Mouse (Mus musculus) heart, adult 18-20 months (tissue): ENCODE measurements around the gene Prrc2b. TPM values are rescaled to one million over a fixed set of nuclear protein-coding genes. Genes with fewer than 3 reads are reported as not detected.
A peak's percentile ranks its signal among the peaks of the same experiment; 100 is the strongest.

ENCODE experiments used
- DNase-seq, 2 experiments: peaks; one replicate each; pipeline ENCODE4 v3.0.0; 2021 to 2022; ENCODE audit warnings: mixed read lengths in 1 of 2
- total RNA-seq, 2 experiments: library from RNA; stranded (reverse); gene quantifications; 2 replicates each; pipeline ENCODE4 v1.2.3; 2021

The Prrc2b gene
- total RNA-seq, 2 experiments from 2014 or later = 83.5 to 86.2 TPM

GRCm38 (mm10) chr2:32162102-32162501, 11.2 kb downstream of the Prrc2b start:
- no peak for DNase-seq

DNA sequence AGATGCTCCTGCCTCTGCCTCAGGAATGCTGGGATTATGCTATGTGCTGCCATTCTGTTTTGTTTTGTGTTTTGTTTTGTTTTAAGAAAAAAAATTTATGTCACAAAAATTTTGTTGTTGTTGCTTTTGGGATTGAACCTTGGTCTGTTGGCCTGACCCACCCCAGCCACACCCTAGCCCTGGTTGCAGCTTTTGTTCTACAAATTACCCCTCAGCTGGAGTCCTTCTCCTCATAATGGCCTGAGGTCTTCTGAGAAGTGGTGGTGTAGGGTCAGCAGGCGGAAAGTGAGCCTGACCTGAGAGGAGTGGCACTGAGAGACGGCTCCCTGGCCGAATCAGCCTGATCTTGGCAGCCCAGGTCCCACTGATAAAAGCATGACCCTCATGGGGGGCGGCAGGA, 11.8 kb downstream of the Prrc2b start:
- no peak for DNase-seq

GRCm38 (mm10) chr2:32163057-32163456, 12.2 kb downstream of the Prrc2b start:
- no peak for DNase-seq

DNA sequence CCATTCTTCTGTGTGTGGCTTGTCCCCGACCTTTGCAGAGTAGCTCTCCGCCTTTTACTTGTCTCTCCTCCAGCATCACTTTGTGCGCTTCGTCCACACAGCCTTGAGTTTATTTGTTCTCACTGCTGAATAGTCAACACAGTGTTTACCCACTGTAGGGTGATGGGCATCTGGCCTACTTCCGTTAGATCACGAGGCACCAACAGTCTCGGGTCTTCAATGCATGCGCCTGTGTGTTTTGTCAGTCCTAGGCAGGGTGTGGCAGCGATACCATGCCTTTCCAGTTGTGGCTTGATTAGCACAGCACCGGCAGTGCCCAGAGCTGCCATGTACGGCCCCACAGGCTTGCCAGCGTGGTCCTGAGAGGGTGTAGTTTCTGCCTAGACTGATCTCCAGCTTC, 13.6 kb downstream of the Prrc2b start:
- no peak for DNase-seq

- no peak for DNase-seq
These were observed 14.3 kb downstream of the Prrc2b start for GRCm38 (mm10) chr2:32165040-32165800.

- DNase-seq = peak in 1 of 2 experiments; percentile 54
These were observed 15.7 kb downstream of the Prrc2b start for GRCm38 (mm10) chr2:32166581-32166980.

DNA sequence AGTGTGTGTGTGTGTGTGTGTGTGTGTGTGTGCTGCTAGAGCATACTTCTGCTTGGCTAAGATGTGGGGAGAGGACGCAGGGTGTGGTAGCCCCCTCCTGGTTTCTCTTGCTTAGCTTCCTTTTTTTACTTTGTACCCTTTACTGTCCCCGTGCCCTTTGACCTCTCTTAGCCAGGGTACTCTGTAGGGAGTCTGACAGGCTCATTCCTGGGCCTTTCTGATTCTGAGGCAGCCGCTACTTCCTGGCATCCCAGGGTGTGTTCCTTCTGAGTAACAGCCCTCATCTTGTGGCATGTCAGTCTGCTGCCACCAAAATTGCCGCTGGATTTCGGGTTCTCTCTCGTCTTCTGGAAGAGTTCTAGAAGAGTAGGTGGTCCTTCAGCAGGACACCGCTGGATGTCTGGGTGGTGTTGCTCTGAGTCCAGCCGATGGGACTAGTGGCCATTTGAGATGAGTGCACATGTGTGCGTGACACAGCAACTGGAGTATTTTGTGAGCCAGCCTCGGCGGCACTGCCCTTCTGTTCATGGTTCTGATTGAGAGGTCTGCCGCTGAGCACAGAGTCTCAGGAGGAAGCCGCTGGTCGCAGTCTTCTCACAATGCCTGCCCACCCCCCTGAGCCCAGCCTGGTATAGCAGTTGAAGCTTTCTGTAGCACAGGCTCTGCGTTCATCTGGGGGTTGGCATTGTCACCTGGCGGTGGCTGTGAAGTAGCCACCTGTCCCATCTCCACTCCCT, 16.3 kb downstream of the Prrc2b start:
- DNase-seq = peak in 1 of 2 experiments; percentile 46

GRCm38 (mm10) chr2:32167819-32168218, 16.9 kb downstream of the Prrc2b start:
- peak; percentile 74 to 90 for DNase-seq

DNA sequence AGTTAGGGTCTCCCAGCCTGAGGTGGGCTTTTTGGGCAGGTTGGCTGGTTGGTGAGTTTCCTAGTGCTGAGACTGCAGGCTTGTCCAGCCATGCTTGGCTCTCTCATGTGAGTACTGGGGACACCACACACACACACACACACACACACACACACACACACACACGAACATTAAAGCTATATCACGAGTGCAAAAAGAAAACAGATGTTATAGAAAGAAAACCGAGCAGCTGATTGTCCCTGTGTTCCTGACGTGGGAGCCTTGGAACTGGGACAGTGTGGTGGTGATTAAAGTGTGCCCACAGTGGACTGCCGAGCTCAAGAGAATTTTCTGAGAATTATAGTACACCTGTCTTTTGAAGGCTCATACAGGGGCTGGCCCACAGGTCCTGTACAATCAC, 18.4 kb downstream of the Prrc2b start:
- DNase-seq = no peak

DNA sequence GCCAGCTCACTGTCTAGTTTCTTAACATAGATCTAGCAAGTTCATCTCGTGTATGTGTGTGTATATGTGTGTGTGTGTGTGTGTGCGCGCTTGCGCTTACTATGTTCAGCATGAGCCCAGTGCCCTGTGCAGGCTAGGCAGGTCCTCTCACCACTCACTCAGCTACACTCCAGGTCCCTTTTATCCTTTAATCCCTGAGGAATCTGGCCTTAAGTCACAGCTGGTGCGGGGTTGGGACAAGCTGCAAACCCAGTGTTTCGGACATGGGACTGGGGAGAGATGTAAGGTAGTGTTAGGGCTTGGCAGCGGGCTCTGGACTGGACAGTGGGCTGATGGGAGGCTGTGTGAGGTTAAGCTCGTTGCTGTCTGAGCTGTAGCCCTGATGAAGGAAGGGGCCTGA, 19.1 kb downstream of the Prrc2b start:
- peak in 1 of 2 experiments; percentile 30 for DNase-seq

DNA sequence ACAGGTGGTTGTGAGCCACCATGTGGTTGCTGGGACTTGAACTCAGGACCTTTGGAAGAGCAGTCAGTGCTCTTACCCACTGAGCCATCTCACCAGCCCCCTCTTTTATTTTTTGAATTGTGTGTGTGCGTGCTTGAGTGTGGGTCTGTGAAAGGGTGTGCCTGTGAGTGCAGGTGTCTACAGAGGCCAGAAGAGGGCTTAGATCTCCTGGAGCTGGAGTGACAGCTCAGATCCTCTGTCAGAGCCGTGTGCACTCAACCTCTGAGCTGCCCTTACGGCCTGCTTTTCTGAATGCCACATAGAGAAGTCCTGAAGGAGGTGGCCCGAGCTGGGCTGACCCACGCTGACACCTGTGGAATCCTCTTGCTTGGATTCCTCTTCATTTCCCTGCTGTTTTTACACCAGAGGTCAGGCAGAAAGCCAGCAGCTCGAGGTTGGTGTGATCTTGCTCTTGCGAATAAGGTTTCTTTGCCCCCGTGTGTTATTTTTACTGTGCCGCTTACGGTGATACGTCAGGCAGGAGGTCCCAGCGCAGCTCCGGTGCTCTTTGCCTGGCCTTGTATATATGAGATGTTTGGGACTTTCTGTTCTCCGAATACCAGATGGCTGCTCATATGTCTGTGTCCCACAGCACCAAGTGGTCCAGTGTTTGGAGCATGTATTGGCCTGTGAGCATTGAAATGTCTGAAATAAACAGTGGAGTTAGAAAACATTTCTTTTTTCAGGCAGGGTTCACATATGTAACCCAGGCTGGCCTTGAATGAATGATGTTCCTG, 21.0 kb downstream of the Prrc2b start:
- peak in 1 of 2 experiments; percentile 40 for DNase-seq

DNA sequence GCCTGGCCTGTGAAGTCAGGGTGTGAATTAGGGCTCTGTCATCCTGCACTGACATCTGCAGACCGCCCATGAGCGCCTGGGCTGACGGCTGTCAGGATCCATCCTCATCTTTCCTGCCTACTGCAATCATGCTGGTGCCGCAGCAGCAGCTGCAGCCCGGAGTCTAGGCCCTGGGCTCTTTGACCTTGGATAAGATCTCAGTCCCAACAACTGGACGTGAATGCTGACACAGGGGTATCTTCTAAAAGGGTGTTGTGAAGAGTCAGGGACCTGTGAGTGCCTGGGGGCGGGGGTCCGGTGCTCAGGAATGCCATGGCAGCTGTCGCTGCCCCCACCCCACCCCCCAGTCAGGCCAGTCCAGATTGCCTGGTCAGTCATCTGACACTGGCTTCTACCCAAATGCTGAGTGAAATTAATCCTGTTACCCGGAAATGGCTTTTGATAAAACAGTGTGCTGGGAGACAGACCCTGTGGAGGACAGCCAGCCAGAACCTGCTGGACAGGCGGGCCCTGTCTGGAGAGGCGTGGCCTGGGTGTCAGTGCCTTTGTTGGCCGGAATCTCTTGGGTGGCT, 23.4 kb downstream of the Prrc2b start:
- DNase-seq = peak; percentile 85 to 93

- DNase-seq = peak; percentile 46 to 53
These were observed 24.2 kb downstream of the Prrc2b start for GRCm38 (mm10) chr2:32175051-32175466.

- DNase-seq = peak; percentile 40 to 50
These were observed 24.6 kb downstream of the Prrc2b start for GRCm38 (mm10) chr2:32175508-32175907.

GRCm38 (mm10) chr2:32176848-32177247, 26.0 kb downstream of the Prrc2b start:
- DNase-seq = no peak

DNA sequence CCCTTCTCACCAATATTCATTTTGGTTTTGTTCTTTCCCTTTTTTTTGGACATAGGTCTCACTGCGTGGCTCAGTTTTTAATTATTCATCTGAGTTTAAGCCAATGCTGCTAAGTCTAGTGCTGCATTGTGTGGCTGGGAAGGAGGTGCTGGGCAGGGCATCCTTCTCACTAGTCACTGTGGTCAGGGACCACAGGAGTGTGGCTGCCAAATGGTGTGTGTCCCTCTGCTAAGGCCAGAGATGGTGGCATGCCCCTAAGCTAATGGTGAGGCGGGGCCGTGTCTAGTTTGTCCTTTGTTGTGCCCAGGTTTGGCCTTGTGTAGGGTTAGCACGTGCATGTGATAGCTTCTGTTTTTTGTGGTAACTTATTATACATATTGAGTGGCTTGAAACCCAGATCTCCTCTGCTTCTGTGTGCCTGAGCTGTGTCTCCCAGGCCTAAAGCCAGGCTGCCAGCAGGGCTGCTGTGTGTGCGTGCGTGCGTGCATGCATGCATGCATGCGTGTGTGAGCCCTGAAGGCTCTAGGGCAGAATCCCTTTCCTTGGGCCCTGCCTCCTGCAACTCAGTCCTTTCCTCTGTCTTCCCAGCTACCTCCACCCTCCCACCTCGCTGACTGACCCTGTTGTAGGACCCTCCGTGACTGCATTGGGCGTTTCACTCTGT, 26.6 kb downstream of the Prrc2b start:
- no peak for DNase-seq

GRCm38 (mm10) chr2:32179363-32179762, 28.5 kb downstream of the Prrc2b start:
- no peak for DNase-seq

- no peak for DNase-seq
These were observed 29.2 kb downstream of the Prrc2b start for GRCm38 (mm10) chr2:32180127-32180526.

GRCm38 (mm10) chr2:32181364-32181763, 30.5 kb downstream of the Prrc2b start:
- no peak for DNase-seq

DNA sequence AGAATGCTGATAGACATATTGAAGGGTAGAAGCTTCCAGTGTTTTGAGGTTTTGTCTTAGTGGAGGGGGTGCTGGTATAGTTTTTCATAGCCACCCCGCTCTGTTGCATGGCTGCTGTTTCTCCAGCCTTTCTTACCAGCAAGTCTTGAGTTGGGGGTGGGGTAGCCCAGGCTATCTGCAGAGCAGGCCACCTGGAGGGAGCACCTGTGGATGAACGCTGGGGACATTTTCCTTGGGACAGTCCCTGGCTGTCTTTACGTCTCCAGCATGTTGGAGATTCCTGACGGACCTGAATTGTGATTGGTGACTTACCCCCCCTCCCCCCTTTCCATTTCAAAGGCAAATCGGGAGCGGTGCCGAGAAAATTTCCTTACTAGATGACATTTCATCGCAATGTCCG, 31.2 kb downstream of the Prrc2b start:
- no peak for DNase-seq

- DNase-seq = peak; percentile 53 to 72
These were observed 31.9 kb downstream of the Prrc2b start for GRCm38 (mm10) chr2:32182676-32183296.
